Mouse (Mus musculus): ENCODE measurements around the gene Hikeshi.

Hikeshi gene

GRCm38 (mm10) chr7:89913432-89914158 is 27.4 kb downstream of the Hikeshi start:
- no peak for DNase-seq (ENCODE audit: low spot score)

GRCm38 (mm10) chr7:89912356-89912755 is 28.6 kb downstream of the Hikeshi start:
- no peak for DNase-seq (ENCODE audit: low spot score)

GRCm38 (mm10) chr7:89909711-89910110 is 31.3 kb downstream of the Hikeshi start:
- no peak for DNase-seq (ENCODE audit: low spot score)

GRCm38 (mm10) chr7:89908899-89909621 is 31.9 kb downstream of the Hikeshi start:
- no peak for DNase-seq (ENCODE audit: low spot score)

- no peak for DNase-seq (ENCODE audit: low spot score)
These were observed 32.6 kb downstream of the Hikeshi start for GRCm38 (mm10) chr7:89908421-89908820.

- peak; percentile 35 for DNase-seq (ENCODE audit: low spot score)
These were observed 33.1 kb downstream of the Hikeshi start for GRCm38 (mm10) chr7:89907950-89908349.

GRCm38 (mm10) chr7:89903442-89904343 is 37.3 kb downstream of the Hikeshi start, which contains the start of gene Ccdc81:
Gene Ccdc81 (minus strand): TSS chr7:89903629.
- no peak for DNase-seq (ENCODE audit: low spot score)

- no peak for DNase-seq (ENCODE audit: low spot score)
These were observed 38.0 kb downstream of the Hikeshi start for GRCm38 (mm10) chr7:89903007-89903406.

GRCm38 (mm10) chr7:89891856-89892255 is 49.1 kb downstream of the Hikeshi start:
- no peak for DNase-seq (ENCODE audit: low spot score)

GRCm38 (mm10) chr7:89891412-89891811 is 49.6 kb downstream of the Hikeshi start:
- DNase-seq (ENCODE audit: low spot score): no peak

GRCm38 (mm10) chr7:89884551-89884950 is 56.5 kb downstream of the Hikeshi start:
- DNase-seq (ENCODE audit: low spot score): no peak

- no peak for DNase-seq (ENCODE audit: low spot score)
These were observed 61.3 kb downstream of the Hikeshi start for GRCm38 (mm10) chr7:89879686-89880085.
